Mouse (Mus musculus): ENCODE measurements around the gene Rbpms2.
A peak's percentile ranks its signal among the peaks of the same experiment; 100 is the strongest.
"Not testable (repeated sequence)": the region's sequence is repeated elsewhere in the genome, so short reads cannot be mapped to it uniquely, and the experiment has no call there.

Rbpms2 gene

GRCm38 (mm10) chr9:65619311-65619710 is 10.1 kb upstream of the Rbpms2 start:
- no peak for DNase-seq (ENCODE audit: low spot score in 2 of 2)

DNA sequence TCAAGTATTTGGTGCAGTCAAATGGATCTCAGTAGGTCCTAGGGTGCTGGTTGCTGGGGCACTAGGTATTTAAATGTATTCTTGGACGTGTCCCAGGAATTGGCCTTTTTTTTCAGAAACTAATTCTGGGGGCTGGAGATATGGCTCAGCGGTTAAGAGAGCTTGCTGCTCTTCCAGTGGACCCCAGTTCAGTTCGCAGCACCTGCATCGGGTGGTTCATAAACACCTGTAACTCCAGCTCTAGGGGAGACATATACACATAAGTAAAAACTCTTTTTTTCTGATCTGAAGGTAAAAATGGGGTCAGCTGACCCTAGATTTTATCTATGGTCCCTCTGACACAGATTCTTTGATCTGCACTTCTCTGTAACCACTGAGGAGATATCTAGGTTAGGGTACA is 8.3 kb upstream of the Rbpms2 start:
- DNase-seq (ENCODE audit: low spot score in 2 of 2), result no peak

GRCm38 (mm10) chr9:65621666-65622065 is 7.8 kb upstream of the Rbpms2 start:
- DNase-seq (ENCODE audit: low spot score in 2 of 2), result no peak

GRCm38 (mm10) chr9:65622826-65623225 is 6.6 kb upstream of the Rbpms2 start:
- DNase-seq (ENCODE audit: low spot score in 2 of 2), result no peak

DNA sequence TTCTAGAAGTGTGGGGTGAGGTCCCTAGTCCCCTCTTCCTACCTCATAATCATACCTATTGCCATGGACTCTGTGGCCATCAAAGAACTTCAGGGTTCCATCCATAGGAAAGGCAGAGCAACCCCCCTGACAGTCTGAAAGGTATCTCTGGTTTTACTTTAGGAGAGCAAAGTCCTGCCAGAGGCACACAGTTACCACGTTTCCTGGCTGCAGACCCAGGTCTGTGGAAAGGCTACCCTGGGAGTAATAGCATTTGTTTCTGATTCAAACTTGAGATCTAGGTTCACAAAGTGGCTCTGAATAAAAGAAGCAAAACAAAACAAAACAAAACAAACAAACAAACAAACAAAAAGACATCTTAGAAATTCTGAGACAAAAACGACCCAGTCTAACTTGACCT is 5.2 kb upstream of the Rbpms2 start:
- DNase-seq (ENCODE audit: low spot score in 2 of 2), result no peak

DNA sequence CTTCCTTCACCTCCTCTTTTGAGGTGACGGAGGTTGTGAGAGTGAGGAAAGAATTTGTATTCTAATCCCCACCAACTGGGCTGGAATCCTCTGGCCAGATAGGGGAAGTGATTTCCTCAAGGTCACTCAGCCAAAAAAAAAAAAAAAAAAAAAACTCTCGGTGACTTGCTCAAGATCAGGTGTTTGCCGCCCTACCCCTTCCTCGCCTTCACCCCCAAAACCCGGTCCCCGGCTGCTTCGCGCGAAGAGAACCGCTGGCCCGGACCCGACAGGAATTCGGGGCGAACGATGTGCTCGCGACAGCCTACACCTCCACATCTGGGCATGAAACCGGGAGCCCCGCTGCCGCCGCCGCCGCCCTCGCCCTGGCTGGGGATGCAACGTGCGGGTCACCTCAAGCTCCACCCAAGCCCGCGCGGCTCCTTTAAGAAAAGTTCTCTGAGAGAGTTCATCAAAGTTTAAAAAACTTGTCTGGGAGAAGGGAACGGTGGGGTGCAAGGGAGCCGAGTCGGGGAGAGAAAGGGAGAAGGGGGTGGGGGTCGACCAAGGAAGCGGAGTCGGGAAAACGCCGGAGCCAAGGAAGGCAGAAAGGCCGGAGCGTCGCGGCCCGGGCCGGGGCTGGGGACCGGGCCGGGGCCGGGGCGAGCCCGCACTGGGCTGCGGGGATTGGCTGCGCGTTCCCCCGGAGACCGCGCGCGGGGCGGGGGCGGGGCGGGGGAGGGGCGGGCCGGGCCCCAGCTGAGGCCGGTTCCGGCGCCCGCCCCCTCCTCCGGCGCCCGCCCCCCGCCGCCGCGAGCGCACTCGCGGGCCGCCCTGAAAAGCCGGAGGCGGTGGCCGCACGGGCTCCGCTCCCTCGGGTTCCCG is 551 bp downstream of the Rbpms2 start:
- DNase-seq (ENCODE audit: low spot score in 2 of 2), result peak; percentile 23 to 39

DNA sequence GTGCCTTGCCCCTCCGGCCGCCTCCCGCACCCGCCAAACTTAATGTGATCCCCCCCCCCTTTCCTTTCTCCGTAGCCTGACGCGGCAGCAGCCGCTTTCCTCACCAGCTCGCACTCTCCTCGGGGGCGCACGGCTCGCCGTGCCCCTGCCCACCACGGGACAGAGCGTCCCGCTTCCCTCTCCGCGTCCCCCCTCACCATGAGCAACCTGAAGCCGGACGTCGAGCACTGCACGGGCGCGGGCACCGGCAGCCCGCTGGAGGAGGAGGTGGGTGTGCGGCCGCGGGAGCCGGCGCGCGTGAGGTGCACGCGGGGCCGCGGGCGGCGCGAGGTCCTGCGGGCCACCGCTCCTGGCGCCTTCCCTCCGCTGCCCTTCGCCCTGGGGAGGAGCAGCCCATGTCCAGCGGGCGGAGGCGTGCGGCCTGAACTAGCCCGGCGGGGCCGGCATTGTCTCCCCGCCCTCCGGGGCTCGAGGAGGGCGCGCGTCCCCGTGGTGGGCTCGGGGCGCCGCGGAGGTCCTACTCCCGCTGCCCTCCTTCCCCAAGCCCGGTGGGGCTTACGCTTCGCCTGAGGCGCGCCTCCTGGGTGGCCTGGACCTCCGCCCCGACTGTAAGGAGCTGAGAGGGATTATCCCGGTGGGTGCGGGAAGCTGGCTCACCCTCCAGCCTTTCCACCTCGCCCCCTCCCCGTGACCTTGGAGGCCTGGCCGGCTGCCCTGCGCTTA is 1.3 kb downstream of the Rbpms2 start:
- DNase-seq (ENCODE audit: low spot score in 2 of 2), result peak; percentile 18 to 28

DNA sequence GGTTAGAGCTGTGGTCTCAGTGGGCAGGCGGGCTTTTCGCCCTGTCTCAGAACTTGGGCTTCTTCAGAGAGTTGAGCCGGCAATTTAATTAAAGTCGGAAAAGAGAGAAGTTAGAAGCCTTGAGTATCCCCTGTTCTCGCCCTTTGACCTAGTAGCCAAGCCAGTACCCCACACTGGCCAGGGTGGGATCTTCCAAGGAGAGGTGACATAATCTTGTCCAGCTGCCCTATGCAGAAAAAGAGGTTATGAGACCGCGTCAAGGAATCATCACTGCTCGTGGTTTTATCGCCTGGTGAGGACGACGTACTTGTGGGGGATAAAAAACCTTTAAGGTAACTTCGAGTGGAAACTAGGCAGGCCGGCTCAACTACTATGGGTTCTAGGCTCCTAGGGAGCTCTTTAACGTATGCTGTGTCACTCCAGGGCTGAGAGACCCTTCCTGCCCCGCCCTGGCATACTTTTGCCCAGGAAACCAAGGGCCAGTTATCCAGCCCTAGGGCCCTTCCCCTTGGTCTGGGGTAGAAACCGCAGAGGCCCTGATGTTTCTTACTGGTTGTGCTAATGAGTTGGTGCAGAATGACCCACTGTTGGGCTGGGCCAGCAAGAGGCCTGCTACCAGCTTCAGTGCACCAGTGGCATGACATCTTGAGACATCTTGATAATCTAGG is 2.0 kb downstream of the Rbpms2 start:
- no peak for DNase-seq (ENCODE audit: low spot score in 2 of 2)

- no peak for DNase-seq (ENCODE audit: low spot score in 2 of 2)
Measured at GRCm38 (mm10) chr9:65635766-65636165, 6.3 kb downstream of the Rbpms2 start.

- no peak for DNase-seq (ENCODE audit: low spot score in 2 of 2)
Measured at GRCm38 (mm10) chr9:65636926-65637325, 7.5 kb downstream of the Rbpms2 start.

DNA sequence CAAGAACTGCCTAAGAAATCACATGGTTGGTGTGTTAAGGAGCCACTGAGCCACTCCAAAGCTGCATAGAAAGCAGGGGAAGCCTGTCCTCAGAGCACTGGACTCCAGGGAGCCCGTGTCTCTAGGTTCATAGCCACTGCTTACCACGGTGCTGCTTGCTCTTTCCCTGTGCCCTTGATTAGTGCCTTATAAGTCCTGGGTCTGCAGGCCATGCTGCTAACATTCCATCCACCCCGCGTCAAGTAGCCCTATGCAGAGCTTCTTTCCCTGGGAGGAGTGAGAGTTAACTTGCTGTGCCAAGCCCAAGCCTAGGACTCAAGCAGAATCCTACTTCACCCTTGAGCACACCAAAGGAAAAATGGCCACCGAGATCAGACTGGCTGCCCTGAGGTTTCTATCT is 9.6 kb downstream of the Rbpms2 start:
- no peak for DNase-seq (ENCODE audit: low spot score in 2 of 2)

DNA sequence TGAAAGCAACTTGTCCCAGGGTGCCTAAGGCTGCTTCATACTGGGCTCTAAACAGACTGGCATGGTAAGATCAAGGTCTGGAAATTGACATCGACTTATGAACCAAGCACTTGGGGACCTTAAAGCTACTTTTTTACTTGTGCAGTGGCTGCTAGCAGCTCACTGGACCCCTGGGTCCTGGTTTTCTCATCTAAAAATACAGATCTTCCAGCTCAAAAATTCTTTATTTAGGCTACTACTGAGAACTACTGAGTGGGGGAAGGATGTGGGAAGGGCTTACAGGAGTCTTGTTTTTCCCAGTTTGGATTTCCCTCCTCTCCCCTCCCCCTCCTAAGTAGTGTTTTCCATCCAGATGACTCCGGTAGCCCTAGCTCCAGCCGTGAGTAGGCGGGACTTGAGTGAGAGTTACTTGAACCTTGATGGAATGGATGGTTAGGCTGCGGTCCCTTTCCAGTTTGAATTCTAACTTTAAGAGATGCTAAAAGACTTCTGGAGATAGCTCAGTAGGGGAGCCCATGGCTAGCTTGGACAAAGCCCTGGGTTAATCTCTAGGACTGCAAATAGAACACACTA is 11.5 kb downstream of the Rbpms2 start:
- no peak for DNase-seq (ENCODE audit: low spot score in 2 of 2)

DNA sequence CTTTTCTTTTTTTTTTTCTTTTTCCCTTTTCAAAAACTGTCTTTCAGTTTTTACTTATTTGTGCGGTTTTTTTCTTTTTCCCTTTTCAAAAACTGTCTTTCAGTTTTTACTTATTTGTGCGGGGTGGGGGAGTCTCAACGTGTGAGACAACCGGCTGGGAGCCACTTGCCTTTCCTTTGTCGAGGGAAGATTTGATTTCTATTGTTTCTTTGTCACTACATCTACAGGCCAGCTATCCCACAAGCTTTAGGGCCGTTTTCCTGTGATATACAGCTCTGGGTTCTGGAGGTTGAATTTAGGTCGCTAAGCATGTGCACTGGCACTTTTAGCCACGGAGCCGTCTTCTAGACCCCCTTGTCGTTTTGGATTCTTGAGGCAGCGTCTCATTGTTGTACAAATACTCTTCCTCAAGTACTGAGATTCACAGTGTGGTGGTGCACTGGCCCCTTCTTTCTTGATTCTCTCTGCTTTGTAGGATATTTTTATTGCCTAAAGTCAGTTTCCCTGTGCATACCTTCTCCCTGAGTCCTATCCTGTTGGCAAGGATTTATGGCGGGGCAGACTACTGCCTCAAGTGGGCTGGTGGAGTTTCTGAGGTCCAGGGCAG is 12.1 kb downstream of the Rbpms2 start:
- DNase-seq (ENCODE audit: low spot score in 2 of 2), result no peak

- no peak for DNase-seq (ENCODE audit: low spot score in 2 of 2)
Measured at GRCm38 (mm10) chr9:65642546-65642945, 13.1 kb downstream of the Rbpms2 start.

GRCm38 (mm10) chr9:65644960-65645359 is 15.5 kb downstream of the Rbpms2 start:
- DNase-seq (ENCODE audit: low spot score in 2 of 2), result no peak

GRCm38 (mm10) chr9:65645984-65646383 is 16.5 kb downstream of the Rbpms2 start:
- no peak for DNase-seq (ENCODE audit: low spot score in 2 of 2)

- DNase-seq (ENCODE audit: low spot score in 2 of 2), result no peak
Measured at GRCm38 (mm10) chr9:65646782-65647181, 17.3 kb downstream of the Rbpms2 start.

DNA sequence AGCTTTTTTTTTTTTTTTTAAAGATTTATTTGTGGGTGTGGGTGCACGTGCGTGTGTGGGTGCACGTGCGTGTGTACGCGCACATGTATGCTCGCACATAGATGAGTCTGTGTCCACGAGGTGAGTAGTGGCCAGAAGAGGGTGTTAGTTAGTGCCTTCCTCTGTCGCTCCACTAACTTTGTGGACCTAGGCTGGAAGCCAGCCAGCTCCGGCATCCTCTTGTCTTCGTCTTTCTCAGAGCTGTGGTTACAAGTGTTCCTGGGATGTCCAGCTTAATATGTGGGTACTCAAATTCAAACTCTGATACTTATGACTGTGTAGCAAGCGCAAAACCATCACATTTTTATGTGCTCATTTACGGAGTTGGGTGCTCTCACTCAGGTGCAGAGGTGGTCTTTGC is 19.3 kb downstream of the Rbpms2 start:
- DNase-seq (ENCODE audit: low spot score in 2 of 2), result no peak

DNA sequence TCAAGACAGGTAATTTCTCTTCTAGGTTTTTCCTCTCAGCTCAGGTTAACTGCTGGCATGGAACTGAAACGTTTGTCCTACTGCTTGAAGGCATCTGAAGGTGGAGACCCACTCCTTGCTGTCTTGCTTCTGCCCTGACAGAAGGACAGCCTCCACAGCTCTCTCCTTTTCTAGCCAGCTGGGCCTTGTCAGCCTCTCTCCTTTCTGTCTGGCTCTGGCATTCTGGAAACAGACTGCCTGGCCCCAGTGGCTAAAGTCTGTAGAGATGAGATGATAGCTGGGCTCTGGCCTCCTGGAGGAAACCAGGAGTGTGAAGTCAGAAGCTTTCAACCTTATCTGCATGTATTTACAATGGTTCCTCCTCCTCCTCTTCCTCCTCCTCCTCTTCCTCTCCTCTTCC is 20.5 kb downstream of the Rbpms2 start:
- DNase-seq (ENCODE audit: low spot score in 2 of 2), result no peak

DNA sequence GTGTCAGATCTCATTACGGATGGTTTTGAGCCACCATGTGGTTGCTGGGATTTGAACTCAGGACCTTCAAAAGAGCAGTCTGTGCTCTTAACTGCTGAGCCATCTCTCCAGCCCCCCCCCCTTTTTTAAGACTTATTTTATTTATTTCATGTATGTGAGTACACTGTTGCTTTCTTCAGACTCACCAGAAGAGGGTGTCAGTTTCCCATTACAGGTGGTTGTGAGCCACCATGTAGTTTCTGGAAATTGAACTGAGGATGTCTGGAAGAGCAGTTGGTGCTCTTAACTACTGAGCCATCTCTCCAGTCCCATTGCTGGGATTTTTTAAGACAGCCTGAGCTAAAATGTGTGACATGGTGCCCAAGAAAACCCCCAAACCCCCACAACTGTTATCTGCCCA is 22.5 kb downstream of the Rbpms2 start:
- not testable (repeated sequence) for DNase-seq (ENCODE audit: low spot score in 2 of 2)

DNA sequence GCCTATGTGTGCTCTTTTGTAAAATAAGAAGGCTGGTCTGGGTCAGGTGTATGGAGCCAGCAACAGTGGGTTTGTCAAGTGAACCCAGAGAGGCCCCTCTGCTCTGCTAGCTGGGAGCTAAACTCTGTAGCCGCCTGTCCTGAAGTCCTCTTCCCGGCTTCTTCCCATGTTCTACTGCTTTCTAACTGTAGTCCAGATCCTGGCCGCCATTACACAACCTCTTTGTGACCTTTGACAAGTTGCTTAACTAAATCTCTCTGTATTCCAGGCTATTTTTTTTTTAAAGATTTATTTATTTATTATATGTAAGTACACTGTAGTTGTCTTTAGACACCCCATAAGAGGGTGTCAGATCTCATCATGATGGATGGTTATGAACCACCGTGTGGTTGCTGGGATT is 24.3 kb downstream of the Rbpms2 start:
- no peak for DNase-seq (ENCODE audit: low spot score in 2 of 2)

- no peak for DNase-seq (ENCODE audit: low spot score in 2 of 2)
Measured at GRCm38 (mm10) chr9:65654700-65655237, 25.3 kb downstream of the Rbpms2 start.

Data from spleen, postnatal 10 days (tissue).